Mouse (Mus musculus) liver, embryonic 13.5 days (tissue): Measurements from ENCODE around the gene Olfr1417. TPM values are rescaled to one million over a fixed set of nuclear protein-coding genes. Genes with fewer than 3 reads are reported as not detected.
A peak's percentile ranks its signal among the peaks of the same experiment; 100 is the strongest.
"Not testable (repeated sequence)": the region's sequence is repeated elsewhere in the genome, so short reads cannot be mapped to it uniquely, and the experiment has no call there.

ENCODE experiments used
- ATAC-seq: fragments of 200-750 bp; cut with Nextera tagmentation; 2 replicates; pipeline ENCODE4 v1.8.0; 2017; ENCODE audit warnings: low read depth, mild to moderate bottlenecking, moderate number of reproducible peaks, moderate library complexity
- DNase-seq: peaks from one replicate; pipeline ENCODE4 v3.0.0; 2022
- H3K27ac ChIP-seq: fragments of 300-500 bp; sonication (generic); 2 replicates; pipeline ENCODE4 v1.5.1; 2015; ENCODE audit warnings: moderate library complexity, mild to moderate bottlenecking, inconsistent platforms
- H3K27me3 ChIP-seq: fragments of 300-500 bp; sonication (generic); 2 replicates; pipeline ENCODE4 v1.6.1; 2015; ENCODE audit warnings: mild to moderate bottlenecking, inconsistent platforms
- H3K36me3 ChIP-seq: fragments of 300-500 bp; sonication (generic); 2 replicates; pipeline ENCODE4 v1.6.1; 2015; ENCODE audit warnings: mild to moderate bottlenecking, inconsistent platforms
- H3K4me1 ChIP-seq: fragments of 300-500 bp; sonication (generic); replicated peaks from 2 replicates; pipeline ENCODE4 v1.6.1; 2015; ENCODE audit warnings: inconsistent platforms
- H3K4me2 ChIP-seq: fragments of 300-500 bp; sonication (generic); 2 replicates; pipeline ENCODE4 v1.6.1; 2015; ENCODE audit warnings: inconsistent platforms, mild to moderate bottlenecking, moderate library complexity
- H3K4me3 ChIP-seq: fragments of 300-500 bp; sonication (generic); replicated peaks from 2 replicates; pipeline ENCODE4 v1.5.1; 2015; ENCODE audit warnings: mild to moderate bottlenecking, inconsistent platforms
- H3K9ac ChIP-seq: fragments of 300-500 bp; sonication (generic); 2 replicates; pipeline ENCODE4 v1.6.1; 2015; ENCODE audit warnings: mild to moderate bottlenecking, inconsistent platforms
- H3K9me3 ChIP-seq: fragments of 300-500 bp; sonication (generic); replicated peaks from 2 replicates; pipeline ENCODE4 v1.6.1; 2016; ENCODE audit warnings: inconsistent platforms
- WGBS: fragments of 180-500 bp; shearing (Covaris S2); methylation state at CpG from one replicate; pipeline ENCODE4 v1.1.7; 2015; ENCODE audit not compliant: insufficient replicate concordance; 5-methylcytosine and 5-hydroxymethylcytosine counted together
- polyA plus RNA-seq: library from polyadenylated mRNA; unstranded; fragments of >200 nt; fragmentation: Nextera tagmentation; extraction: Ambion mirVana; gene quantifications from 2 replicates; pipeline ENCODE4 v1.2.1, GENCODE M21; 2015

Gene Olfr1417
- not detected in 2 replicates for polyA plus RNA-seq

DNA sequence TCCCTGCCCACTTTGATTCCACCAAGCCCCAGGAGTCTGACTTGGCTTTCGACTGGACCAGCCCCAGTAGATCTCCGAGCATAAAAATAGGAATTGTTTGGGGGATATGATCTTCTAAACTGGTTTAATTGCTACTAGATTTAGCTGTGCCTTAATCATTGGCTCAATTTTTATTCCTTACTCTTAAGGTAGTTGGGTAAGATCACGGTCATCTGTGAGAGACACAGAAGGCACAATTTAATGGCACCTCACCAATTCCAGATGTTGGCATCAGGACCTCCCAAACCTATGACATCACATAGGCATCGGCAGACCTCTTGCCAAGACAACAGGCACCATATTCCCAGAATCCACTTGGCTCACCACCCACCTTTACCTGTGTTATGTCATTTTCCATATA, at the start of gene Olfr1417:
Gene Olfr1417 (minus strand): TSS at position 101 of the 400 bp plus-strand sequence.
- ATAC-seq (no peak), DNase-seq (no peak)
- Histone ChIP-seq H3K27ac (no peak within 1 kb of the TSS), H3K4me1 (no peaks in the 10 kb centered on the region), H3K9me3 (no peaks in the 10 kb centered on the region), H3K27me3 (no peaks in the 10 kb centered on the region), H3K9ac (no peak within 1 kb of the TSS), H3K4me3 (no peak within 1 kb of the TSS), H3K36me3 (no peaks in the 10 kb centered on the region), H3K4me2 (no peak within 1 kb of the TSS)
- WGBS, result 62% methylated on average over 4 of the region's 4 CpGs

DNA sequence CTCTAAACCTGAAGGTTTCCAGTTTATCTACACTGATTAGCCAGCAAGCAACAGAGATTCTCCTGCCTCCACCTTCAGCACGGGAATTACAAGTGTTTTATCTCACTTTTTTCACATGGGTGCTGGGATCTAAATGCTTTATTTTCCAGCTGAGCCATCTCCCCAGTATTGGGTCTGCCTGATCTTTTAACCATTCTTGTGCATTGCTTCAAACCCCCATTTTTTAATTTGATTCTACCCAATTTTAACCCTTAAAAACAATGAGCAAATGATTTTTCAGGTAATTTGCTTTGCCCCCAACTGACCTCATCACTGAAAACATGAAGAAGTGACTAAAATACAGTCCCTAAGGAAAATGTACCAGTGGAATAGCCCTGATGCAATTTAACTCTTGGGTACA, 47.2 kb upstream of the Olfr1417 start, which contains the start of gene Olfr1420:
Gene Olfr1420 (plus strand): TSS at position 301 of the 400 bp plus-strand sequence.
- no peak for DNase-seq
- no peak within 1 kb of the TSS for H3K27ac ChIP-seq
- H3K4me3 ChIP-seq, result no peak within 1 kb of the TSS
- H3K9ac ChIP-seq, result no peak within 1 kb of the TSS
- WGBS, result 26% methylated on average over 1 of the region's 1 CpGs
- H3K27me3 ChIP-seq, result no peaks in the 10 kb centered on the region
- H3K4me2 ChIP-seq, result no peak within 1 kb of the TSS
- no peaks in the 10 kb centered on the region for H3K36me3 ChIP-seq
- no peaks in the 10 kb centered on the region for H3K4me1 ChIP-seq
- ATAC-seq, result no peak
- H3K9me3 ChIP-seq, result no peaks in the 10 kb centered on the region

DNA sequence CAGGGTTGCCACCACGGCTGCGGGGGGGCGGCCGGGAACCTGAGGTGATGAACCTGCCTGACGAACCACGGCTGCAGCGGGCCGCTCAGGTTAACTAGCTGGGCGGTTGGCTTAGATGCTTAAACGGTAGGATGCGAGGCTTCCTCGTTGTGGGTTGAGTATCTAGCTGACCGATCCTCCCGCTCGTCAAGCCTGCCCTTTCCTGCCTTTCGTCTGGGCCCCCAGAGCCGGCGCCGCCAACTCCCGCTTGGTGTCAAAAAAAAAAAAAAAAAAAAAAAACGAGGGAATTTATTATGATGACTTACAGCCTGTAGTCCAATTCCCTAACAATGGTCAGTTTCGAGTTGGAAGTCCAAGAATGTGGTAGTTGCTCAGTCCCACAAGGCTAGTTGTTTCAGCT, 39.4 kb upstream of the Olfr1417 start:
- H3K36me3 ChIP-seq, H3K4me3 ChIP-seq, H3K27ac ChIP-seq, H3K4me1 ChIP-seq, H3K4me2 ChIP-seq, H3K27me3 ChIP-seq, ATAC-seq, H3K9me3 ChIP-seq, H3K9ac ChIP-seq, DNase-seq: not testable (repeated sequence)
- 46% methylated on average over 22 of the region's 22 CpGs for WGBS

DNA sequence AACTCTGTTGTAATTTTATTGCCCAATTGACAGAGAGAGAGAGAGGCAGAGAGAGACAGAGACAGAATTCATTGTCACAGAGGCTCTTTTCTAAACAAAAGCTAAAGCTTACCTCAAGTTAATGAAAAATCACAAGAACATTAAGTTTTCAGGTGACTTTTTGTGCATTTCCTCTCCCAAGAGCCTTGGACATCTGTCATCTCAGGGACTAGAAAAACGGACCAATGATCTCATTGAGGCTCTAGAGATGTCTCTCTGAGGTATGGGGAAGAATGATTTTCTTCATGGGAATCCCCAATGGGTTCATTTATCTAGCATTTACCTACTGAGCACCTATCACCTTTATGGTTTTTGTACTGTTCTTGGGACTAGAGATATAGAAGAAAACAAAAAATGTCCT, 36.0 kb upstream of the Olfr1417 start, which contains the start of gene Olfr1419:
Gene Olfr1419 (minus strand): TSS at position 101 of the 400 bp plus-strand sequence.
- Histone ChIP-seq H3K9me3 (no peaks in the 10 kb centered on the region), H3K27ac (no peak within 1 kb of the TSS), H3K4me3 (no peak within 1 kb of the TSS), H3K27me3 (no peaks in the 10 kb centered on the region), H3K4me2 (no peak within 1 kb of the TSS), H3K4me1 (no peaks in the 10 kb centered on the region), H3K36me3 (no peaks in the 10 kb centered on the region), H3K9ac (no peak within 1 kb of the TSS)
- DNase-seq, result no peak
- 22% methylated on average over 1 of the region's 1 CpGs for WGBS
- no peak for ATAC-seq

DNA sequence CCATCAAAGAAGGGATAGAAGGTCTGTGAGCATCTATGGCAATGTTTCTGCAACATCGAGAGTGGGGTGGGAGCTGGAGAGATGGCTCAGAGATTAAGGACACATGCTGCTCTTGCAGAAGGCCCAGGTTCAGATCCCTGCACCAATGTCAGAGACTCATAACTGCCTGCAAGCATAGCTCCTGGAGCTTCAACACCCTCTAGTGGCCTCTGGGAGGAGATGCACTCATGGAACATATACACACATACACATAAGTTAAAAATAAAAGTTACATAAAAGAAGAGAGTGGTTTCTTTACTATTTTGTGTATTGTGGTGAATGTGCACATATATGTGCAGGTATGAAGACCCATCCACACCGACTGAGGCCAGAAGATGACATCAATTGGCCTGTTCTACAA, 28.8 kb upstream of the Olfr1417 start:
- Histone ChIP-seq H3K9me3 (no peaks in the 10 kb centered on the region), H3K4me1 (no peaks in the 10 kb centered on the region), H3K36me3 (no peaks in the 10 kb centered on the region), H3K4me3 (no peak overlapping the region), H3K4me2 (no peak overlapping the region), H3K27me3 (no peaks in the 10 kb centered on the region), H3K27ac (no peak overlapping the region), H3K9ac (no peak overlapping the region)
- no peak for DNase-seq
- WGBS, result 63% methylated on average over 2 of the region's 2 CpGs
- ATAC-seq, result no peak

DNA sequence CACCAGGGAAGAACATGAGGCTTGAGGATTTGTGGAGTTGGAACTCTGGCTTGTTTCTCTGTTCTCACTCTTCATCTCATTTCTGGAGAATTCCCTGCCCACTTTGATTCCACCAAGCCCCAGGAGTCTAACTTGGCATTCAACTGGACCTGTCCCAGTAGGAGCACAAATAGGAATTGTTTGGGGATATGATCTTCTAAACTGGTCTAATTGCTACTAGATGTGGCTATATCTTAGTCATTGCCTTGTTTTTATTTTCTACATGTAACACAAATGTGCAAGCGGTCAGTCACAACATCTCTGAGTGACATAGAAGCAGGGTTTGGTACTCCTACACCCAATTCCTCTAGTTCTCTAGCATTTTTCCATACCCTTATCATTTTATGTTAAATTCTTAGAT, 21.9 kb upstream of the Olfr1417 start, which contains the start of gene Olfr1418:
Gene Olfr1418 (minus strand): TSS at position 101 of the 400 bp plus-strand sequence.
- no peak within 1 kb of the TSS for H3K9ac ChIP-seq
- 71% methylated on average over 1 of the region's 1 CpGs for WGBS
- H3K4me3 ChIP-seq, result no peak within 1 kb of the TSS
- H3K4me2 ChIP-seq, result no peak within 1 kb of the TSS
- ATAC-seq (no peak), DNase-seq (no peak)
- no peaks in the 10 kb centered on the region for H3K4me1 ChIP-seq
- no peaks in the 10 kb centered on the region for H3K36me3 ChIP-seq
- H3K27ac ChIP-seq, result no peak within 1 kb of the TSS
- no peaks in the 10 kb centered on the region for H3K9me3 ChIP-seq
- no peaks in the 10 kb centered on the region for H3K27me3 ChIP-seq

DNA sequence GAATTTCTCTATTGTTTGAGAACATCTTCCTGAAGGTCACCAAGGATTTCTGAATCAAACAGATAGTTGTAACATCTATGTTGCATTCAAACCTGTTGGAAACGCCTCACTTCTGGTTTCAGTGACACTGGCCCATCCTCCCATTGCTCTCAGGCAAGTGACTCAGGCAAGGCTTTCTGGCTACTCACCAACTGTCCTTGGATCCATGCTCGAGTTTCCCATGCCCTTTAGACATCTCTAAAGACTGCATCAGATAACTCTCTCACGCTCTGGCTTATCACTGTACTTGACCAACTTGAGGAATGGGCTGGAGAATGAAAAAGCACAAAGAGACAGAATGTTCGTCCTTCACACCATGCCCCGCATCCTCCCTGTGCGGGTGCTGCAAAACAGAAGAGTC, 17.5 kb upstream of the Olfr1417 start:
- DNase-seq (no peak), ATAC-seq (no peak)
- H3K27me3 ChIP-seq, result no peaks in the 10 kb centered on the region
- no peaks in the 10 kb centered on the region for H3K36me3 ChIP-seq
- H3K9me3 ChIP-seq, result no peaks in the 10 kb centered on the region
- no peak overlapping the region for H3K4me3 ChIP-seq
- WGBS, result 58% methylated on average over 6 of the region's 6 CpGs
- H3K27ac ChIP-seq, result no peak overlapping the region
- no peak overlapping the region for H3K9ac ChIP-seq
- H3K4me1 ChIP-seq, result no peaks in the 10 kb centered on the region
- H3K4me2 ChIP-seq, result no peak overlapping the region

DNA sequence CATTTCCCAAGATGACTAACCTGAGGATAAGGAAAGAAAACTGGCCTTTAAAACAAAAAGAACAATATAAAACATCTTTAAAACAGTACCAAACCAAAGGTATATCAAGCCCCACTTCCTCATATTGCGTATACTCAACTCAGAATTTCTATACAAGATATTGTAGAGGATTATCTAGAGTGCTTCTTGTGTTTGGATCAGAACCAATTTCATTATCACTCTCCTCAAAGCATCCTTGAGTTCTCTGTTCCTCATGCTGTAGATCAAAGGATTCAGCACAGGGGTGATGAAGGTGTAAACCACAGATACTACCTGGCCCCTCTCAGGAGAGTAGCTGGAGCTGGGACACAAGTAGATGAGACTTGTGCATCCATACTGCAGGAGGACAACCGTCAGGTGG, 15.8 kb upstream of the Olfr1417 start:
- ATAC-seq (no peak), DNase-seq (no peak)
- H3K4me1 ChIP-seq, result no peaks in the 10 kb centered on the region
- no peaks in the 10 kb centered on the region for H3K36me3 ChIP-seq
- H3K4me3 ChIP-seq, result no peak overlapping the region
- 56% methylated on average over 2 of the region's 2 CpGs for WGBS
- no peaks in the 10 kb centered on the region for H3K27me3 ChIP-seq
- H3K9me3 ChIP-seq, result no peaks in the 10 kb centered on the region
- no peak overlapping the region for H3K27ac ChIP-seq
- no peak overlapping the region for H3K9ac ChIP-seq
- no peak overlapping the region for H3K4me2 ChIP-seq

DNA sequence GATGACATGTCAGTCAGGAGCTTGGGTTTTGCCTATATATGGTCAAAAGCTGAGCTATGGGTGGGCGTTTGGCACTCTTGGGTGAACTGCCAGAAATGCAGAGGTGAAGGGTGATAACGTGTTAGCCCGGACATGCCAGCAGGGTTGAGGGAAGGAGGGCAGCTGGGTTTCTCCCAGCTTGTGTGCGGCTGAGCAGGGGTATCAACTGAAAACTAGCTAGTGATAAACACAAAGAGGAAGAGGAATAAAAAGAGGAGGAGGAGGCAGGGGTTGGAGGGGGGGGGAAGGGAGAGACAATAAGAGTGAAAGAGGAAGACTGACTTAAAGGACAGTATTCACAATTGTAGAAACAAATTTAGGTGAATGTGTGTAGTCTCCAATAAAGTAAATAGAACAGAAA, 13.6 kb upstream of the Olfr1417 start:
- no peaks in the 10 kb centered on the region for H3K9me3 ChIP-seq
- no peak overlapping the region for H3K9ac ChIP-seq
- H3K4me3 ChIP-seq, result no peak overlapping the region
- H3K27ac ChIP-seq, result no peak overlapping the region
- H3K4me2 ChIP-seq, result no peak overlapping the region
- no peaks in the 10 kb centered on the region for H3K27me3 ChIP-seq
- H3K36me3 ChIP-seq, result no peaks in the 10 kb centered on the region
- 23% methylated on average over 4 of the region's 4 CpGs for WGBS
- no peak for ATAC-seq
- DNase-seq, result no peak
- no peaks in the 10 kb centered on the region for H3K4me1 ChIP-seq

DNA sequence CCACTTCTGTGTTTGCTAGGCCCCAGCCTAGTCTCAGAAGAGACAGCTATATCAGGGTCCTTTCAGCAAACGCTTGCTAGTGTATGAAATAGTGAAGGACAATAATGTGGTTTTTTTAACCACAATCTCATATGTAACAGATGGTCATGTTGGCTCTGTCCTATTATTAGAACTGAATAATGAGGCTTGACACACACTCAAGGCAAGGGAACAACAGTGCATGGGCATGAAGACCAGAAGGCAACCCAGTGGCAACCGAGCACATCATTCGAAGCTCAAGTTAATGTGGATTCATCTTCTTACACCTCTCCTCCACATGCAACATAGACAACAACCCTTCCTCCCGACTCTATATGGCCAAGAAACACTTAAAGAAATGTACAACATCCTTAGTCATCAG, 7.3 kb upstream of the Olfr1417 start:
- H3K4me2 ChIP-seq, result no peak overlapping the region
- H3K27ac ChIP-seq, result no peak overlapping the region
- H3K9ac ChIP-seq, result no peak overlapping the region
- H3K36me3 ChIP-seq, result no peaks in the 10 kb centered on the region
- ATAC-seq (no peak), DNase-seq (no peak)
- H3K9me3 ChIP-seq, result no peaks in the 10 kb centered on the region
- 54% methylated on average over 4 of the region's 4 CpGs for WGBS
- no peaks in the 10 kb centered on the region for H3K27me3 ChIP-seq
- H3K4me1 ChIP-seq, result no peaks in the 10 kb centered on the region
- H3K4me3 ChIP-seq, result no peak overlapping the region

DNA sequence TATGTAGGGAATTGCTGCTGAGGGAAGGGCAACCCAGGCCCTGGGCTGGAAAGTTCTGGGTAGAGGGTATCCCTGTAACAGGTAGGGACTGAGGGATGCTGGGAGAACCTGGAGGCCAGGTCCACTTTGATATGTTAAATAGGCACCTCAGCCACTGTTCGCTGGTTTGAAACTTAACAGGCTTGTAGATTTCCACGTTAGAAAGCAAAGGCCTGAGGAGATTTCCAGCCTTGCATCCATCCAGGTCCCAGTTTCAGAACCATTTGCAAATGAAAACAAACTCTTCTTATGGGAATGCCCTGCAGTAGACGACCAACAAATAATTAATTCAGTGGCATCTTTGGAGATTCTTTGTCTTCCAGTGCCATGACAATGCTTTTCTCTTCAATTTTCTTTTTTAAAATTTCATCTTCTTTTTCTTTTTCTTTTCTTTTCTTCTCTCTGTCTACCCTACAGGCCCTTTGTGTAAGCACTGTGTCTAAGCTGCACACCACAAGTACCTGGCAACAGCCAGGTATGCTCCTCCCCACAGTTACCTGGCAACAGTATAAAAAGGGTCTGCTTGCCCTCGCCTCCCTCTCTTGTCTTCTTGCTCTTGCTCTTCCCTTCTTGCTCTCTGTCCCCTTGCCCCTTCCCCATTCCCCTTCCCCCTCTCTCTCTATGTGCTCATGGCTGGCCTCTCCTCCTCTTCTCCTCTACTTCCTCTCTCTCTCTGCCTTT, 15.5 kb downstream of the Olfr1417 start:
- 35% methylated on average over 4 of the region's 4 CpGs for WGBS
- Histone ChIP-seq H3K4me2 (no peak overlapping the region), H3K27ac (no peak overlapping the region), H3K4me1 (peaks cover 6% of the 10 kb centered on the region; the same call in 1 of the 2 replicates), H3K9me3 (no peaks in the 10 kb centered on the region), H3K36me3 (no peaks in the 10 kb centered on the region), H3K9ac (no peak overlapping the region), H3K27me3 (peaks cover 24% of the 10 kb centered on the region), H3K4me3 (no peak overlapping the region)
- DNase-seq (no peak), ATAC-seq (no peak)

DNA sequence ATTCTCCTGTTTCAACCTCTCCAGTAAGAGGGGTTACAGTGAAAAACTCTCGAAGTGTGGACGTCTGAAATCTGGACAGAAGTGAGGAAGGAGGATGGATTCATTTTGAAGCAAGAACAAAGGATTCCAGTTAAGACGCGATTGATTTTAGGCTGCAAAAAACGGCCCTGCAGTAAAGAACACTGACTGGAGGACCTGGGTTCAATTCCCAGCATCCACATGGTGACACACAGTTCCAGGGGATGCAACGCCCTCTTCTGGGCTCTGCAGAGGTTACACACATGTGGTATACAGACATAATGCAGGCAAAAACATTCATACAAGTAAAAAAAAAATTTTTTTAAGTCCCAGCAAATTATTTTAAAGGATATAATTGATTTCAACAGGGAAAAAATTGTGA, 18.8 kb downstream of the Olfr1417 start:
- Histone ChIP-seq H3K4me3 (no peak overlapping the region), H3K27ac (no peak overlapping the region), H3K9me3 (no peaks in the 10 kb centered on the region), H3K4me2 (peak overlapping the region; percentile 76; the same call in 1 of the 2 replicates), H3K36me3 (no peaks in the 10 kb centered on the region), H3K4me1 (peaks cover 6% of the 10 kb centered on the region), H3K27me3 (peaks cover 55% of the 10 kb centered on the region), H3K9ac (no peak overlapping the region)
- no peak for DNase-seq
- no peak for ATAC-seq
- 29% methylated on average over 6 of the region's 6 CpGs for WGBS
